Mouse (Mus musculus) neural tube, embryonic 11.5 days (tissue): ENCODE measurements around the gene Alkbh3. TPM values are rescaled to one million over a fixed set of nuclear protein-coding genes. Genes with fewer than 3 reads are reported as not detected.

Source experiments
- ATAC-seq: fragments of 200-750 bp; cut with Nextera tagmentation; 2 replicates; pipeline ENCODE4 v1.8.0; 2017; ENCODE audit warnings: moderate number of reproducible peaks, mild to moderate bottlenecking, moderate TSS enrichment, moderate library complexity; ENCODE audit not compliant: insufficient read depth, low FRiP score, low TSS enrichment
- DNase-seq: peaks from one replicate; pipeline ENCODE4 v3.0.0-alpha.2; 2015; ENCODE audit warnings: low spot score
- H3K27ac ChIP-seq: fragments of 300-500 bp; sonication (generic); 2 replicates; pipeline ENCODE4 v1.5.1; 2014; ENCODE audit warnings: low read depth, mild to moderate bottlenecking, low read length
- H3K27me3 ChIP-seq: fragments of 300-500 bp; sonication (generic); 2 replicates; pipeline ENCODE4 v1.6.1; 2014; ENCODE audit warnings: mild to moderate bottlenecking, low read length, mixed read lengths; ENCODE audit not compliant: control insufficient read depth, insufficient read depth
- H3K36me3 ChIP-seq: fragments of 300-500 bp; sonication (generic); 2 replicates; pipeline ENCODE4 v1.6.1; 2014; ENCODE audit warnings: mild to moderate bottlenecking, low read length, moderate library complexity, mixed read lengths; ENCODE audit not compliant: control insufficient read depth, insufficient read depth
- H3K4me1 ChIP-seq: fragments of 300-500 bp; sonication (generic); 2 replicates; pipeline ENCODE4 v1.6.1; 2014; ENCODE audit warnings: low read length, mixed read lengths; ENCODE audit not compliant: control insufficient read depth, insufficient read depth
- H3K4me2 ChIP-seq: fragments of 300-500 bp; sonication (generic); 2 replicates; pipeline ENCODE4 v1.6.1; 2014; ENCODE audit warnings: low read depth, mild to moderate bottlenecking, moderate library complexity
- H3K4me3 ChIP-seq: fragments of 300-500 bp; sonication (generic); 2 replicates; pipeline ENCODE4 v1.5.1; 2014; ENCODE audit warnings: low read depth, low read length
- H3K9ac ChIP-seq: fragments of 300-500 bp; sonication (generic); 2 replicates; pipeline ENCODE4 v1.6.1; 2014; ENCODE audit warnings: mild to moderate bottlenecking, low read length
- H3K9me3 ChIP-seq: fragments of 300-500 bp; sonication (generic); 2 replicates; pipeline ENCODE4 v1.6.1; 2016; ENCODE audit warnings: low read length; ENCODE audit not compliant: control insufficient read depth
- WGBS: fragments of 180-500 bp; shearing (Covaris S2); extraction: QIAGEN DNeasy Blood & Tissue Kit; methylation state at CpG from one replicate; pipeline ENCODE4 v1.1.7; 2014; 5-methylcytosine and 5-hydroxymethylcytosine counted together
- polyA plus RNA-seq: library from polyadenylated mRNA; unstranded; fragments of >200 nt; fragmentation: Nextera tagmentation; extraction: Ambion mirVana; gene quantifications from 2 replicates; pipeline ENCODE4 v1.2.1, GENCODE M21; 2014

Gene Alkbh3
- polyA plus RNA-seq, 1 experiment from 2014 or later = 47.8 TPM

DNA sequence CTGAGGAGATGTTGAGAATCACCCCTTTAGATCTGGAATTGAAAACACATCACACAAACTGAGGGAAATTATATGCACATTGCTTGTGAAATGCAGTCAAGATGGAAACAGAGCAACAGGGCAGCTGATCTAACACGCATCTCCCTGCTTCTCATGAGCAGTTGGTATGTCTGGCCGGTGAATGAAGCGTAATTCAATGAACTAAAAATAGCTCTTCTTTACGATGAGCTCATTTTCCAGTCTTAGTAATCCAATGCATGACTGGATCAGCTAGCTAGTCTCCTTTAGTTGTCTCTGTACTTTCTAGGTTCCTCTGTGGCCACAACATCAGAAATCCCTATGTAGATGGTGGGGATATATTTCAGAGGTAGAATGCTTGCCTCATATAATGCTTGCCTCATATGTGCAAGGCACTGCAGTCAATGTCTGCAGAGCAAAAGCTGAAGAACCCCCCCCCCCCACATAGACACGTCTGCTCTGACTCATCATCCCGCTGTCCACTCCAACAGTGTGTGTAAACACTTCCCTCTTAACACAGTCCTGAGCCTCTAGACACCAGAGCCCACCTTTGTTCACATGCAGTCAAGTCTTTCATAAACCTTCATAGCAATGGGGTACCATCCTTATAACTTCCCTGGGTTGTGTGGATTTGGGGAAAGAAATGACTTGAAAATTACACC, 34.9 kb upstream of the Alkbh3 start:
- no peak for DNase-seq
- WGBS = 85% methylated on average over 6 of the region's 6 CpGs
- H3K9ac ChIP-seq = no peak overlapping the region
- no peaks in the 10 kb centered on the region for H3K9me3 ChIP-seq
- H3K36me3 ChIP-seq = no peaks in the 10 kb centered on the region
- H3K4me2 ChIP-seq = no peak overlapping the region
- H3K27me3 ChIP-seq = no peaks in the 10 kb centered on the region
- no peak for ATAC-seq
- no peaks in the 10 kb centered on the region for H3K4me1 ChIP-seq
- no peak overlapping the region for H3K4me3 ChIP-seq
- no peak overlapping the region for H3K27ac ChIP-seq

DNA sequence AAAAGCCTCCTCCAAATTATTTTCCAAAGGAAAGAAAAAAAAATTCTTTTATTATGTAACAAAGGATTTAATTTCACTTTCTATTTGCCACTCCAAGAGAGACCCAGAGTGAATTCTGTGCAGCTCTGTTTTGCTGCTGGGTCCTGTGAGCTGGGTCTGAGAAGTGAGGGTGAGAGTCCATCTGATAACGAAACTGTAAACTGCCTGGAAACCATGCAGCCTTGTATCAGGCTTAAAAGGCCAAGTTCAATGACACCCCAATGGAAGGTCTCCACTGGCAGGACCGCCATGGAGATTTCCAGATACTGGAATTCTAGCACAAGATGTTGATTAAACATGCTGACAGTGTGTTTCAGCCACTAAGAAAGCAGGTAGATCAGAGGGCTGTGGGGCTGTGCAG, 33.6 kb upstream of the Alkbh3 start:
- Histone ChIP-seq H3K4me1 (no peaks in the 10 kb centered on the region), H3K9me3 (no peaks in the 10 kb centered on the region), H3K27me3 (no peaks in the 10 kb centered on the region), H3K4me3 (no peak overlapping the region), H3K36me3 (peaks cover 6% of the 10 kb centered on the region), H3K9ac (no peak overlapping the region), H3K4me2 (no peak overlapping the region), H3K27ac (no peak overlapping the region)
- 90% methylated on average over 2 of the region's 2 CpGs for WGBS
- DNase-seq = no peak
- ATAC-seq = no peak

- Histone ChIP-seq H3K27me3 (no peaks in the 10 kb centered on the region), H3K27ac (no peak overlapping the region), H3K9me3 (no peaks in the 10 kb centered on the region), H3K9ac (no peak overlapping the region), H3K4me2 (no peak overlapping the region), H3K36me3 (peaks cover 6% of the 10 kb centered on the region), H3K4me3 (no peak overlapping the region), H3K4me1 (no peaks in the 10 kb centered on the region)
- 70% methylated on average over 5 of the region's 5 CpGs for WGBS
- no peak for ATAC-seq
- peak; percentile 21 for DNase-seq
Measured at GRCm38 (mm10) chr2:94043662-94044061, 33.1 kb upstream of the Alkbh3 start.

GRCm38 (mm10) chr2:94042461-94042860, 31.9 kb upstream of the Alkbh3 start:
- Histone ChIP-seq H3K9ac (no peak overlapping the region), H3K9me3 (no peaks in the 10 kb centered on the region), H3K4me2 (no peak overlapping the region), H3K36me3 (peaks cover 6% of the 10 kb centered on the region), H3K4me1 (no peaks in the 10 kb centered on the region), H3K27me3 (no peaks in the 10 kb centered on the region), H3K27ac (no peak overlapping the region), H3K4me3 (no peak overlapping the region)
- WGBS = 97% methylated on average over 3 of the region's 3 CpGs
- ATAC-seq (no peak), DNase-seq (no peak)

- Histone ChIP-seq H3K9ac (no peak overlapping the region), H3K4me1 (no peaks in the 10 kb centered on the region), H3K27ac (no peak overlapping the region), H3K9me3 (no peaks in the 10 kb centered on the region), H3K4me2 (no peak overlapping the region), H3K4me3 (no peak overlapping the region), H3K36me3 (peaks cover 6% of the 10 kb centered on the region), H3K27me3 (no peaks in the 10 kb centered on the region)
- 94% methylated on average over 5 of the region's 5 CpGs for WGBS
- DNase-seq = no peak
- no peak for ATAC-seq
Measured at GRCm38 (mm10) chr2:94040391-94041125, 30.0 kb upstream of the Alkbh3 start.

GRCm38 (mm10) chr2:94035428-94036331, 25.1 kb upstream of the Alkbh3 start:
- no peak for ATAC-seq
- Histone ChIP-seq H3K9me3 (no peaks in the 10 kb centered on the region), H3K27ac (no peak overlapping the region), H3K4me1 (no peaks in the 10 kb centered on the region), H3K4me2 (no peak overlapping the region), H3K4me3 (no peak overlapping the region), H3K9ac (no peak overlapping the region), H3K36me3 (peaks cover 6% of the 10 kb centered on the region), H3K27me3 (no peaks in the 10 kb centered on the region)
- 74% methylated on average over 9 of the region's 9 CpGs for WGBS
- DNase-seq = peak; percentile 74

GRCm38 (mm10) chr2:94030602-94031001, 20.0 kb upstream of the Alkbh3 start:
- H3K4me2 ChIP-seq = no peak overlapping the region
- no peak overlapping the region for H3K4me3 ChIP-seq
- no peaks in the 10 kb centered on the region for H3K27me3 ChIP-seq
- no peak overlapping the region for H3K27ac ChIP-seq
- DNase-seq = no peak
- no peak overlapping the region for H3K9ac ChIP-seq
- no peak for ATAC-seq
- H3K9me3 ChIP-seq = no peaks in the 10 kb centered on the region
- no peaks in the 10 kb centered on the region for H3K4me1 ChIP-seq
- H3K36me3 ChIP-seq = no peaks in the 10 kb centered on the region

DNA sequence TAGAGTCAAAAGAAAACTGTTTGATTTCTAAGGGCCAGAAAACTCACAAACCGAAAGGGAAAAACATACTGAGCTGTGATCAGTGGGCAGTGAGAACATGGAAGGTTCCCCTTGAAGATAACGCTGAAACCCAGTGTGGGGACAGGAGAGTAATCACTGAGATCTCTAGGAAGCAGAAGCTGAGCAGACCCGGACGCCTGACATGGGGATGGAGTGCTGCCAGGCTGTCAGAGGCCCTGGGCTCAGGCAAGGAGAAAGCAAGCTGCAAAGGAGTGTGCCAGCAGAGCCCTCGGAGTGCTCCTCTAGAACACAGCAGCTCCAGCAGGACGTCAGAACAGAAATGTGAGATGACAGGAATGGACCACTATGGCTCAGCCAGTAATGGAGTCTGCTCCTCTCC, 14.0 kb upstream of the Alkbh3 start:
- Histone ChIP-seq H3K4me2 (no peak overlapping the region), H3K27ac (no peak overlapping the region), H3K36me3 (no peaks in the 10 kb centered on the region), H3K9me3 (no peaks in the 10 kb centered on the region), H3K4me3 (no peak overlapping the region), H3K9ac (no peak overlapping the region), H3K27me3 (no peaks in the 10 kb centered on the region), H3K4me1 (no peaks in the 10 kb centered on the region)
- DNase-seq (no peak), ATAC-seq (no peak)
- WGBS = 54% methylated on average over 6 of the region's 6 CpGs
